Mouse (Mus musculus) cortical plate, adult 2 months (tissue): Measurements from ENCODE around the gene Gm28372.

Experiments
- CTCF ChIP-seq: fragments of 200-500 bp; IDR thresholded peaks from 2 replicates; pipeline ENCODE4 v1.5.1; 2011; ENCODE audit warnings: mild to moderate bottlenecking, control low read depth, low read length; ENCODE audit not compliant: insufficient read depth; ENCODE audit errors: extremely low read depth
- POLR2A ChIP-seq: fragments of 200-500 bp; IDR thresholded peaks from 2 replicates; pipeline ENCODE4 v1.6.1; 2011; ENCODE audit warnings: mild to moderate bottlenecking, low read length, control low read depth; ENCODE audit not compliant: insufficient read depth; ENCODE audit errors: extremely low read depth

GRCm38 (mm10) chr2:130362511-130363026 is 42.5 kb upstream of the Gm28372 start:
- TF ChIP-seq POLR2A, result no peak
- peak; percentile 58 for TF ChIP-seq CTCF
